7 mouse cellular contexts compared by ENCODE assay signal in the genomic region with DNA sequence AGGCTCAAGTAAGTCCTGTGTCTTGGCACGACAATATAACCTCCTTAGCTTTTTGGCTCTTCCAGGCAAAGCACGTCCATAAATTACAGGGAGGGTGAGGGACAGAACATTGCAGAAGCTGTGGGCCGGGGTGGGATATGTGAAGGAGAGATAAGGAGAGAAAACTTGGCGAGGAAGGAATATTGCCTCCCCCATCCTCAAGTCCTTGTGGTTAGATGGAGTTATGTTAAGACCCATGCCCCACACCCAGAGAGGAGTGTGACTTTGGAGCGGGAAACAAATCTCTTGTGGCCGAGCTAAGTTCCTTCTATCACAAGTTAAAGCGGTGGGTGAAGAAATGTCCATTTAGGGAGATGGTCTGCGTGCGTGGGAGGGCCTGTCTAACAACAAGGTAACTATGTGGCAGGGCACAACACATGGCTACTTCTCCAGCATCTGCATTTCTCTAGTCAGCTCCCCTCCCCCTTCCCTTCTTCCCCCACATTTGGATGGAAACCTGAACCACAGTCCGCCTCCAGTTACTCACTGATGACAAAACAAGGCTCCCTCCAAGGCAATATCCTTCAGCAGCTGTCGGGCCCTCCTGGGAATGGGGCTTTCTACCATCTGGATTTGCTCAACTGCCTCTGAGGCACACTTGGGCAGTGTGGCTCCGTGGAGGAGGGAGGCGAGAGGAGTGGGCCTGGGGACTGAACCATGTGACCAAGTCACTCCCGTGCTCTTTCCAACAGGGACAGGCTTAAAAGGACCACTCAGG. TPM values are rescaled to one million over a fixed set of nuclear protein-coding genes. Genes with fewer than 3 reads are reported as not detected.
DNase-seq lines count a peak whose midpoint lies in the region; ATAC-seq and TF ChIP-seq lines count a peak whose summit lies in the region.

No protein-coding gene starts in this region.

- H3K9ac ChIP-seq in heart, embryonic 13.5 days, result no peak overlapping the region
- no peak overlapping the region for H3K9ac ChIP-seq in lung, postnatal 0 days (replicated peaks; ENCODE audit: low read depth)

- TF ChIP-seq CTCF in lung, postnatal 0 days (IDR thresholded peaks at IDR 0.05), result no peak

- DNase-seq in MN1 (ENCODE audit: low spot score), result peak; percentile 91
- peak; percentile 85 for DNase-seq in embryo, embryonic 10.5 days (ENCODE audit: low spot score)
- DNase-seq in lung, postnatal 0 days (ENCODE audit: low spot score), result peak; percentile 90
- DNase-seq in spleen, postnatal 14 days (ENCODE audit: low spot score in 2 of 2), result no peak
- no peak for DNase-seq in right cerebral cortex, adult 18-20 months
- no peak for DNase-seq in cerebellum, postnatal 36 days

- peak; percentile 72; the same call in 1 of the 2 replicates for ATAC-seq in heart, embryonic 13.5 days (ENCODE audit: extremely low read depth, insufficient number of reproducible peaks, low FRiP score, low TSS enrichment)
- ATAC-seq in lung, postnatal 0 days, result peak; percentile 81

- no peaks in the 10 kb centered on the region for H3K27me3 ChIP-seq in heart, embryonic 13.5 days (replicated peaks)
- no peaks in the 10 kb centered on the region for H3K27me3 ChIP-seq in lung, postnatal 0 days (replicated peaks; ENCODE audit: insufficient read depth, low read length)

- TF ChIP-seq EP300 in lung, postnatal 0 days (IDR thresholded peaks at IDR 0.05), result 0 out of 2 replicates have a peak, but pooled peaks have one; percentile 26

- no peaks in the 10 kb centered on the region for H3K36me3 ChIP-seq in heart, embryonic 13.5 days
- no peaks in the 10 kb centered on the region for H3K36me3 ChIP-seq in lung, postnatal 0 days (ENCODE audit: insufficient read depth, low read length)

- no peak overlapping the region for H3K4me3 ChIP-seq in heart, embryonic 13.5 days
- no peak overlapping the region for H3K4me3 ChIP-seq in lung, postnatal 0 days (ENCODE audit: low read depth, low read length)

- WGBS in heart, embryonic 13.5 days, result 34% methylated on average over 14 of the region's 14 CpGs
- WGBS in lung, postnatal 0 days, result 43% methylated on average over 14 of the region's 14 CpGs

- peaks cover 28% of the 10 kb centered on the region for H3K4me1 ChIP-seq in heart, embryonic 13.5 days
- 0 out of 2 replicates have a peak, but pooled peaks cover 2% of the 10 kb centered on the region for H3K4me1 ChIP-seq in lung, postnatal 0 days (ENCODE audit: insufficient read depth, low read depth, low read length)

- H3K4me2 ChIP-seq in heart, embryonic 13.5 days, result peak overlapping the region; percentile 13; the same call in 1 of the 2 replicates
- no peak overlapping the region for H3K4me2 ChIP-seq in lung, postnatal 0 days (replicated peaks; ENCODE audit: low read depth, low read length)

- peak overlapping the region; percentile 42; the same call in 1 of the 2 replicates for H3K27ac ChIP-seq in heart, embryonic 13.5 days (replicated peaks)
- no peak overlapping the region for H3K27ac ChIP-seq in lung, postnatal 0 days (ENCODE audit: low read length)

- peaks cover 10% of the 10 kb centered on the region; the same call in 1 of the 2 replicates for H3K9me3 ChIP-seq in heart, embryonic 13.5 days
- no peaks in the 10 kb centered on the region for H3K9me3 ChIP-seq in lung, postnatal 0 days (ENCODE audit: low read length)

RNA-seq across cellular contexts. Expression of a gene that starts 56.7 kb away (rescaled TPM):
- polyA plus RNA-seq in heart, embryonic 13.5 days (2015; fragmentation: Nextera tagmentation; extraction: Ambion mirVana), result 1.0 and 1.1 TPM in 2 replicates
- polyA plus RNA-seq in lung, postnatal 0 days (2015; fragmentation: Nextera tagmentation; extraction: Ambion mirVana), result 45.4 and 48.7 TPM in 2 replicates

Comparison
In these comparisons a context has a peak if more than half of its experiments do, and no peak if none do; other contexts are left out.
1. DNase-seq: peak in MN1 (single experiment), embryo, embryonic 10.5 days (single experiment) and lung, postnatal 0 days (single experiment); none in spleen, postnatal 14 days (0 of 2), right cerebral cortex, adult 18-20 months (single experiment) and cerebellum, postnatal 36 days (0 of 2).
2. RNA of a gene that starts 56.7 kb away (polyA plus RNA-seq): 45.4 to 48.7 TPM in lung, postnatal 0 days; 1.0 to 1.1 TPM in heart, embryonic 13.5 days; every median in the first group is over 10 times any median in the second.